Mouse (Mus musculus) neural tube, embryonic 10.5 days (tissue): ENCODE data around the gene Ubtd1.
A peak's percentile ranks its signal among the peaks of the same experiment; 100 is the strongest.

Experiments used
- DNase-seq: peaks from one replicate; pipeline ENCODE4 v3.0.0-alpha.2; 2017; ENCODE audit warnings: low spot score; ENCODE audit errors: extremely low spot score

Ubtd1 gene

DNA sequence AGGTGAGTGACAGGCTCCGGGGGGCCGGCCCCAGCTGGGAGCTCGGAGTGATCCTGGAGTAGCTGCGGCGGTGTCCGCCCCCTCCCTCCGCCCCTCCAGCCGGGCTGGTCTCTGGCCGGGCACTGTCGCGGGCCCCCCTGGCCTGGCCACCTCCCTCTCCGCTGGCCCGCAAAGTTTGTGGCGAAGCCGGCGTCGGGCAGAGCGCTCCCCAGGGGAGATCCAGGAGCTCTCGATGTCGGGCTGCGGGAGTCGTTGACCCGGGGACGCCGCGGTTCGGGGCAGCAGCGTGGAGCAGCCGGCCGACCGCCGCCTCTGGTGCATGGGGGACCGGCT is at the start of gene Ubtd1:
Gene Ubtd1 (plus strand): TSS at position 169 of the 333 bp plus-strand sequence.
- DNase-seq: no peak

DNA sequence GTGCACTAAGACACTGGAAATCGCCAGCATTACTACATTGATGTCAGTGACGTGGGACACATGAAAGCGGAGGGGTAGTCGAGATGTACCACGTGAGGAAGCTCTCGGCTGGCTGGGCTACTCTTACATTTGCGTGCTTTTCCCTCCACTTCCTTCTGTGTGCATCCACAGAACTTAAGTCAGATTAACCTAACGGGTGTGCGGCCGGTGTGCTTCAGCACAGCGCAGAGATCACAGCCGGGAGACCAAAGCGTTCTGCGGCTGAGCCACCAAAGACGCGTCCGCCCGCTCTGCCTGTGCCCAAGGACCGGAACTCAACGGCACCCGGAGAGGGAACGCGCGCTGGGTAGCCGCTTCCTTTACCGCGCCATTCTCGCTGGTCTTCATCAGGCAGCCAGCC is 48.9 kb upstream of the Ubtd1 start:
- DNase-seq: peak; percentile 27

DNA sequence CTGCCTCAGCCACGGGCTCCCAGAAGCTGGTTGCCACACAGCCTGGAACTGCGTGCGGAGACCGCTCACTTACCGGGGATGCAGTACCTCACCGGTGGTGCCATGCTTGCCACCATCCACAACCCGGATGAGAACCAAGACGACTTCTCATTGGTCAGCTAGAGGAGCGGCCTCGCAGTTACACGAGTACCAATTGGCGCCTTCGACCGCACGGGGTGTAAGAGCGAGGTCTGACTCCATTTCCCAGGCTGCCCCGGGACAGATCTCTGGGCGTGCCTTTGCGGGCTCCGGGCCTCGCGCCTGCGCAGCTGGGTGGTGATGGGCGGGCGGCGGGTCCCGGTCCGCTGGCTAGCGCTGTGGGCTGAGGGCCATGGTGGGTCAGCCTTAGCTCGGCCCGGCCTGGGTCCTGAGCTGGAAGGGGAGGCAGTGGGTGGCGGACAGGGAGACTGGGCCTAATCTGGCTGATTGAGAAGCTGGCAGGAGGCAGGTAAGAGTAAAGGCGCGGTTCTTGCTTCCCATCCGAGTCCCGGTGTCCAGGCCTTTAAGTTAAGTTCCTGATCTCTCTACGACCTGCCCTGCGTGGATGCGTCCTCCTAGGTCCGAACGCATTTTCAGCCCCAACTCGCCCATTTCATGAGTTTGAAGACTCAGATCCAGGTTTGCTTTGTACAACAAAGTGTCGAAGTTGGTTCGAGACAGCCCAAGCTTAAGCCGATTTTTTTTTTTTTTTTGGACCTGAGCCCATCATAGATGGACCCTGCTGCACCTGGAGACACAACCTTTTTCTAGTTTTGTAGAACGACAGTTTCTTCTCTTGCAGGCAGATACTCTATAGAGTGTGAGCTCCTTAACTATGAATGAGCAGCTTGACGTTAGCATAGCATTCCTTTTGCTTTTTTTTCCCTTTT is 48.1 kb upstream of the Ubtd1 start, which contains the start of the genes Exosc1 and Zdhhc16:
Gene Exosc1 (minus strand): TSS at position 245 of the 908 bp plus-strand sequence.
Gene Zdhhc16 (plus strand): TSS at position 302 of the 908 bp plus-strand sequence.
- peak; percentile 97 for DNase-seq

DNA sequence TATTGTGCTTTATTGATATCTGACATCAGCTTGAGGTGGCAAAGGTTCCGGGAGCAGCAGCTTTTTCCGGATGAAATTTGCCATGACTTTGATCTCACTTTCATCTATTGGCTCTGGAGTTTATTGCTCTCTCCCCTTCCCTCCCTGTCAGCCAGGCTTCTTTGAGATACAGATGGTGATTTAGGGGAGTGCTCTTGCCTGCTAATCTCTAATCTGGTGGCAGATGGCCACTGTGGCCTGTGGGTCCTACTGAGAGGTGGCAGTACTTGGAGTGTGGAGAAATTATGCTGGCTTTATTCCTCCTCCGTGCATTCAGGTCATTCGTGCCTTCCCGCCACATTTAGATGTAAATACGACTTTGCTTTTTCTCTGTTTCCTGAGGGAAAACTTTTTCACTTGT is 47.4 kb upstream of the Ubtd1 start:
- DNase-seq: no peak

DNA sequence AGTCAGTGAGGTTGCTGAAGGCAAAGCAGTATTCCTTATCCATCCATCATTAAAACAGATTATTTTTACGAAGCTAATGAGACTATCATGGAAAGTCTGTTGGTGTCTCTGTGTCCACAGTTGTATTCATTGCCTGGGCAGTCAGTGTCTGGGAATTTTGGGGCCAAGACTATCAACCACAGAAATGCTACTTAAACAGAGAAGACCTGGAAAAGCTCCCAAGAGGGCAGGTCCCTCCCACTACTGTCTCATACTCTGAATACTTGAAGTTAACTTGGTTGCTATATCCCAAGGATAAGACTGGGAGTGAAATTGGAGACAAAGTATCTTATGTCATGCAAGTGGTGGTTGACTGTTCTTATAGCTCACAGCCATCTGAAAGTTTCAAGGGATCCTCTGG is 45.6 kb upstream of the Ubtd1 start:
- no peak for DNase-seq

DNA sequence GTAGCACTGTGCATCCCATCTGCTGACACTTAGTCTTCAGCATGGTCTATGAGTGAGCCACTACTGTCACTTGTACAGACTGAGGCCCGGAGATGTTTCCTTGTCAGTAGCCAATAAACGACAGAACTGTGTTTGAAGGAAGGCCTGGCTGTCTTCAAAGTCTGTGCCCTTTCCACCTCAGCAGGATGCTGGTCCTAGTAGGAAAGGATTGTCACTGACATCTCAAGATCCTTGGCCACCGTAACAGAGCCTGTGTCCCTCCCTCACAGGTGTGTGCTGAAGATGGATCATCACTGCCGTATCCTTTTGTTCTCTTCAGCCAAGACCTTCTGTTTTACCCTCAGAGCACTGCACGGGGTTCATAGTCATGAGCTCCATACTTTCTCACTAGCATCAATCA is 43.0 kb upstream of the Ubtd1 start:
- no peak for DNase-seq

DNA sequence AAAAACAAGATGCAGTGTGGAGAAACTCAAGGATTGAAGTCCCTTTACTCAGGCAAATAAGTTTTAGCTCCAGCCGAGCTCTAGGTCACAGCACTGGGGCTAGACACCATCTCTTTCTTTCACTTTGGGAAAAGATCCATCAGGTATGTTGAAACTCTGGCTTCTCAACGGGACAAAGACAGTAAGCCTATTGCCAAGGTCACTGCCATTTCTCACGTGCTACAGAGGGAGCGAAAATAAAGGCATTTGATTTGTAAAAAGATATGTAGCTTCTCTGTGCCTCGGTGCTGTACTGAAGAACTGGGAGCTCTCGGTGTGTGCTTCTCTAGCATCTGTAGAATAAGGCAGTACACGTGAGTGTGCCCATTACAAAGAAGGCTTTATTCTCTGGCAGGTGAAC is 37.7 kb upstream of the Ubtd1 start:
- no peak for DNase-seq

DNA sequence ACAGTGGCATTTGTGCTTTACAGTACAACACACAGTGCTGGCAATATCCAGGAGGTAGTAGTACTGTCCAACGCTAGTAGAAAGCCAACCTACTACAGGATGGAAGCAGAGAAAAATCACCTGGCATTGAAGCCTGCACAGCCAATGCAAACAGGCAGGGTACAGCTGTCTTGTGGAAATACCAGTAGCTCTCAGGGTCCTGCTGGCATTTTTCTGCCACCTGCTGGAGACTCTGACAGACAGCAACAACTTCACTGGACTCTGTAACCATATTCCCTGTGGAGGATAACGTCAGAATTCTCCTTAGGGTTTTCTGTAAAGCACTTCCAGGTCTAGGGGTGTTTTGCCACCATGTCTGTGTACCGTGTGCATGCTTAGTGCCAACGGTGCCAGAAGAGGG is 29.3 kb upstream of the Ubtd1 start:
- DNase-seq: no peak

DNA sequence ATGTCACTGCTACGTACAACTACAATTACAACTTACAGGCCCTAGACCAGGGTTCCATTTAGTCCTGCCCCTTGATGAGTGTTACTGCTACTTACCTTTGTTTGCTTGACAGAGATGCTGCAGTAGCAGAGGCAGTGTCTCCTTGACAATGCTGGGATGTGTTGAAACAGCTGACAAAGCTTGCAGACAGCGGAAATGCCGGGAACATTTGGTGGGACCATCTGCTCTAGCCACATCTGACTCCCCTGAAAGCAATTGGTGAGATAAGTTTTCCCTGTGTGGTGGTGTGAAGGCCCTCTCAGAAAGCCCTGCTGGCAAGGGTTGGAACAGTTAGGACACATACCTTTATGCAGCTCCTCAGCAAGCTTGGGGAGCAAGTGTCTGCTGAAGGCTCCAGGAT is 28.0 kb upstream of the Ubtd1 start:
- no peak for DNase-seq

DNA sequence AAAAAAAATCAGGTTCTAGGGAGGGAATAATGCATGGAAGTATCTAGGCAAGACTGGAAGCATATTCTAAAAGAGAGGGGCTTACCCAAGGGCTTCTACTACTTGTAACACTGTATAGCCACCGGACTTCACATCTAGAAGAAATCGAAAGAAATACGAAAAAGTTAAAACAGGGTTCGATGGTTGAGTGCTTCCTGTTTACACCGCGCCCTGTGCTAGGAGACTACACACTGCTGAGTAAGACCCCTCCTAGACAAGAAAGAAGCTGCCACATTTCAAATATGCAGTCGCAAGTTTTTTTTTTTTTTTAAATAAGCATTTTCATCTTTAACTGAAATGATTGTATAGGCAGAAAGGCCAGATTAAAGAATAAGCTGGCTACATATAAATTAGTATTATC is 11.9 kb upstream of the Ubtd1 start:
- no peak for DNase-seq

DNA sequence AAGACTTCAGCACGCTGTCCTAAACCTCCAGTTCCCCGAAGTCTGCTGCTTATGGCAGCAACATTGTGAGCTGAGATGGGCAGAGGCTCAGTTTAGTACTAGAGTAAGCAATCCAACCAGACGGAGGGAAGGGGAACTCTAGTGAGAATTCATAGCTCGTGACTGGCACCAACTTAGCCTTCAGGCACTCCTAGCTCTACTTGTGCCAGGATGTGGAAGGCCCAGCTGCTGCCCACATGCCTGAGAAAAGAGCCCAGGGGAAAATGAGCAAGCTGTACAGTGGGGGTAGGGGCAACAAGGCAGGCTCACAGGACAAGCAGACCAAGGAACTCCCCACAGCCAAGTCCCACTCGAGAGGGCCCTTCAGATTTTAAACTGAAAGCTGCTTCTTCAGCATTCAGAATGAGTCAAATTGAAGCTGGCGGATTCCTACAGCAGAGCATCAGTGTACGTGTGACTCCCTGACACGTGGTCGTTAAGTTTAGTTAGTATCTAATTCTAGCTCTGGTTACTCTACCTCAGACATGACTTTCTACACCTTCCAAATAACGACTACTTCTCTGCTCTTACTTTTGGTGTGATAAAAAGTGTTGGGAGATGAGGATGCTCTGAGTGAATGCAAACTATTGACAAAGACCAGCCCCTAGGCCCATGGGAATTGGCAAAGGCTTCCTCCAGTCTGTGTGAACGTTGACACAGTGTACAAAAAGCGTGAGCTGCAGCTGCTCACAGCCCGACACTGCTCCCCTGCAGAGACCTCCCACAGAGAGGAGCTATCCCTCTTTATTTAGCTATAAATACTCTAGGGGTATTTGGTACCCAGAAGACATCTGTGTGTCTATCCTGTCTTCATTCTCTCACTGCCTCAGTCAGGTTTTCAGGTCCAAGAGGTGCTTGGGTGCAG is 7.4 kb upstream of the Ubtd1 start:
- DNase-seq: no peak

DNA sequence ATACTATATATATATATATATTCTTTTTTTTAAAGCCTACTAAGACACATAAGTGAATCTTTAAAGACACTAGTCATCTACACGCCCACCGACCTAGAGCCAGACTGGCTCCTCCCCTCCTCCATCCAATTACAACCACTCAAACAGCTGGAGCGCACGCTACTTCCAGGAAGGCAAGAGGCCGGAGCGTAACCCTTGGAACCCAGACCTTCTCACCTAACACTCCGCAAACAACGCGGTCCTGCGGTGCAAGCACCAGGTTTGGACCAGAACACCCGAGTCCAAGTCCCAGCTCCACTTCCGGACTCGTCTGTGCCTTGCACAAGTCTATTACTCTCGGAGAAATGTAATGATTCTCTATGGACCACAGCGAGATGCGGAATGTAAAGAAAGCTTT is 1.1 kb upstream of the Ubtd1 start:
- no peak for DNase-seq

DNA sequence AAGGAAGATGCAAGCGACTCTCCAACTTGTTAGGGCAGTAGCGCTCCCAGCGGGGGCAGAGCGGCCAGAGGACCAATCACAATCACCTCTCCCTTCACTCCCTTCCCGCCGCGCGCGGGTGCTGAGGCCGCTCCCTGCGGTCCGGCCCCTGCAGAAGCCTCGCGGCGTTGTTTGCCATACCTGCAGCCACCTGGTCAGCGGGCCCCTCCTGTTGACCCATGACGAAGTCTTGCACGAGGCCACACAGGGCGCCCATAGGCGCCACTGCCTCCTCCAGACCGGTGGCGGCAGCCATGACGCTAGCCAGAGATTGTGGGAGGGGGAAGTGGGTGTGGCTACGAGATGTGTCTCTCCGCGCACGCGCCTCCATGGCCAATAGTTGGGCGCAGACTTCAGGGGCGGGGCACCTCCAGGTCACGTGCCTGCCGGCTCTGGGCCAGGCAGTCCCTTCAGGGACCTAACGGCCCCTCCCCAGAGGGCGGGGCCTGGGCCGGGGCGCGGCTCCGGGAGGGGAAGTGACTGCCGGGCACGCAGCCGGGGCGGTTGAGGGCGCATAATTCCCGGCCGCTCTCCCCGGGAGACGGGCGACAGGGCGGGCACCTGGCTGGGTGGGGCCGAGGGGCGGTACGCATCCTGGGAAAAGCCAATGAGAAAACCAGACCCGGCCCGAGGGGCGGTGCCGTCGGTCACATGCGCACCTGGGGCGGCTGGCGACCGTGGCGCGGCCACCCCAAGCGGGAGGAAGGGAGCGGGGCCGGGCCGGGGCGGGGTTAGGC is 556 bp upstream of the Ubtd1 start, which contains the start of gene Mms19:
Gene Mms19 (minus strand): TSS at position 339 of the 776 bp plus-strand sequence.
- peak; percentile 99 for DNase-seq

DNA sequence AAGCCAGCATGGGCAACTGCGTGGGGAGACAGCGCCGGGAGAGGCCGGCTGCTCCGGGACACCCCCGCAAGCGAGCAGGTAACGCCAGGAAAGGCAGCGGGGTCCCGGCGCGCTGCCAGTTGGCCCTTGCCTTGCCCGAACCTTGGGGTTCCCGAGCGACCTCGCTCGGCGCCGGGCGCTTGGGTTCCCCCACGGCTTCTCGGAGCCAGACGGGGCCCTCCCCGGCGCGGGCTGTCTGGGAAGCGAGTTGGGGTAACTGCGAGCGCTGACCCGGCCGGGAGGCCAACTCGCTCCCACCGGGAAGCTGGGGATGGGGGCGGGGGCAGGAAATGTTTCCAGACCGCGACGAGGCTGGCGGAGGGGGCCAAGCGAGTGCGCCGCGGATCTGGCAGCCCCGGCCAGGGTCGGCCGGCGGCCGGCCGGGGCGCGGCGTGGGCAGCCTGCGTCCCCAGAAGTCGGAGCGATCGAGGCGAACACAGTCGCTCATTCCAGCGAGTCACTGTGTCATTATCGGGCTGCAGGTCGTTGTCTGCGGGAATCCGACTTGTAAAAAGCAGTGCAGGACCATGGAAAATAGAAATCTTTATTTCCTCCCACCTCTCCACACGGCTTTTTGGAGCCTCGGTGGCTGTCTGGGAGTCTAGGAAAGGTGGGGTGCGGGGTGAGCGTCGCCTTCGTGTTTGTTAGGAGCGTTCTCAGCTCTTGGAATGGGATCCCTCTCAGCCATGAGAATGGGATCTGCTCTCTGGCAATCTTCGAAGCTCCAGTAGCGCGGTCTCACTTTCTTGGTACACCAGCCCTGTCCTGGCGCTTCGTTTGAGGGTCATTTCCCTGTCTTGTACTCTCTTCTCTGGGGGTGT is 598 bp downstream of the Ubtd1 start:
- peak; percentile 70 for DNase-seq

DNA sequence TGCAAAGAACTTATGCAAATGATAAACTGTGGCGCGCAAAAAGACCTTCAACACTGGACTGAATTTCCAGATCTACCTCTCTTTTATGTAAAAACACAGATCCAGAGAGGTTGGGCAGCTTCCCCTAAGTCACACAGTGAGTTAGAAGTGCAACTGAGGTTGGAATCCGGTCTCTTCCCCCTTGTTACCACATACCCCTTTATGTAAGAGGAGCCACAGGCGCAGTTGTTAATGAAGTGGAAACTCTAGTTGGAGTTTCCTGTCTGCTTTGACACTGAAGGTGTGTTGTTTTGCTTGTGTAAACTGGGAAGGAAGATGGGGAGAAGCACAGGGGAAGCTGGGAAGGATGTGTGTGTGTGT is 1.2 kb downstream of the Ubtd1 start:
- no peak for DNase-seq

DNA sequence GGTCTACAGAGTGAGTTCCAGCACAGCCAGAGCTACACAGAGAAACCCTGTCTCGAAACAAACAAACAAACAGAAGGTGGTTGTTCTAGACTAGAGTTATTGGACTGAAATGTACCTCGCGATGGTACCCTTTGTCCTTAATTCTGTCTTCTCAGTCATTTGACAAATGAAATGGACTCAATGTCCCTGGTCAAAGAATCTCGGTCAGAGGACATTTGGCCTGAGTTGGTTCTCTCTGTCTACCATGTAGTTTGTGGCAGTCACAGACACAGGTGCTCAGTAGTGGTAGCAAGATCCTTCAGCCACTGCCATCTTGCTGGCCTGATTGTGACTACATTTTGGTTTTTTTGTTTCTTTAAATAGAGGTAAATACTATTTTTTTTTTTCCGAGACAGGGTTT is 4.4 kb downstream of the Ubtd1 start:
- no peak for DNase-seq

DNA sequence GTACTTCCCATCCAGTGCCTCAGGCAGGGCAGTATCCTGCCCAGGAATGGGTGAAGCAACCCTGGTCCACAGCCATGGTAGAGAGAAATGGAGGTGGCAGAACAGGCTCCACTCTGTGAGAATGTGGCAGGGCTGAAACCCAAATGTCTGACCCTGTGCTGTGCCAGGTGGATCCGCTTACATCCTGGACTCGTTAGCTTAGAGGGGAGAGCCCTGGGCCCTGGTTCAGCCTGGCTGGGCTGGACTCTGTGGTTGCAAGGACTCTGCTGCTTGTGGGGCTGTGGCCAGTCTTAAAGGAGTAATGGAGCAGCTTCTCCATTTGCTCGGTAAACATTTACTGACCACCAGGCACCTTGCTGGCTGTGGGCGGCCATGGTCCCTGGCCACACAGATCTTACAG is 5.6 kb downstream of the Ubtd1 start:
- DNase-seq: no peak

DNA sequence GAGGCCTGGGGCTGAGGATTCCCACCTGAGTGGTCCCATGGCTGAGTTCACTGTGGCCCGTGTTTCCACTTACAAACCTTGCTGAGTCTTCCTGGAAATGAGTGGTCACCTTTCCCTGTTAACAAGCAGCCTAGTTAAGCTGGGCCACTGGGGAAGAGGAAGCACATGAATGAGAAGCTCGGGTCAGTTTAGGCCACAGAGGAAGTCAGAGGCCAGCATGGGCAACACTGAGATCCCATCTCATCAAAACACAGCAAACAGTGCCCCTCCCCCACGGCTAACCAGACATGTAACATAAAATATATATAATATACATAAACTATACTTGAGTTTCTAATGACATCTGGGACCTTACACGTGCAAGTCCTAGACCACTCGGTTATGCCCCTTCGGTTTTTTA is 8.2 kb downstream of the Ubtd1 start:
- DNase-seq: no peak

DNA sequence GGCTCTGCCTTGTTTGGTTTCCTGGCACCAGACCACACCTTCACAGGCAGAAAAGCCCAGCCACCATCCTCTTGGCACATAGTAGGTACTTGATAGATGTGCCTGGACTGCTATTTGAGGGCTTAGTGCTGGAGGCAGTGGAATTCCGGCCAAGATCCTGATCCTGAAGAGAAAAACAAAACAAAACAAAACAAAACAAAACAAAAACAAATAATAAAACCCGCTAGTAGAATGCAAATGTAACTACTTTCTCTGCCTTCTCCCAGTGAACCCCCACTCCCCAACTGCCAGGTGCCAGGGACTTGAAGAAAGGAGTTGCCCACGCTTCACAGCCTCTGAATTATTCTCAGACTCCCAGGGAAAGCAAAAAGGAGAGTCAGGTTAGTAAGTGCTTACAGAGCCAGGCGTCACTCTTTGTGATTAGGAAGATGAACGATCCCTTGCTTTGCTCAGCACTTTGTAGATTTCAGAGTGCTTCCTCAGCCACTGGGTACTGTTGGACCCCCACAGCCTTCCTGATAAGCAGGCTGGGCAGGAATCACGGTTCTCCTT is 10.4 kb downstream of the Ubtd1 start:
- no peak for DNase-seq

DNA sequence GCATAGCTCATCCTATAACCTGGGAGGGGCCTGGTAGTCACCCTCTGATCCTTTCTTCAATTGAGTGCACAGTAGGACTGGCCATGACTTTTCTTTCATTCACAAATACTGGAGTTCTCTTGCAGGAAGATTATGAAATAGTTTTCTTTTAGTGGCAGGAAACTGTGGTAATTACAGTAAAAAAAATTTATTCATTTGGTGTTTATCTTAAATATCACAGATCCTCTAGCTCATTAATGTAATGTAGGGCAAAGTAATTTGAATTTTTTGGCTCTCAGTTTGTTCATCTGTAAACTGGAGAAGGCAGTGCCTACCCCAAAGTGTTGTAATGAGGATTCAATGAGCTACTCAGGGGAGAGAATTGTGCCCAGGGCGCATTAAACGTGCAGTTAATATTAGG is 11.4 kb downstream of the Ubtd1 start:
- no peak for DNase-seq
